Mouse (Mus musculus) left cerebral cortex, postnatal 25 days (tissue): ENCODE data around the gene Fam102a. TPM values are rescaled to one million over a fixed set of nuclear protein-coding genes. Genes with fewer than 3 reads are reported as not detected.

ENCODE experiments used
- DNase-seq, 2 experiments: peaks; one replicate each; pipeline ENCODE4 v3.0.0; 2022; ENCODE audit warnings: low spot score in 2 of 2, mixed read lengths in 1 of 2
- intact Hi-C: fragments of 180-260 bp; cut with DNase I; formaldehyde crosslinking; loops from one replicate; pipeline ENCODE4 v1.15.1; 2025
- total RNA-seq, 2 experiments: library from RNA; stranded (reverse); gene quantifications; 2 replicates each; pipeline ENCODE4 v1.2.3; 2021

Fam102a gene
- total RNA-seq, 2 experiments from 2014 or later: 52.2 to 57.8 TPM

- no peak for DNase-seq
- intact Hi-C loops: no loop called here
Measured at GRCm38 (mm10) chr2:32572196-32572595, 37.1 kb downstream of the Fam102a start.

- intact Hi-C loops: loop anchor here (2.0 kb wide), 1 partner anchor 114 kb away; no protein-coding TSS in a partner anchor
- no peak for DNase-seq
Measured at GRCm38 (mm10) chr2:32574497-32574896, 39.4 kb downstream of the Fam102a start, which contains the start of gene Pip5kl1. Pip5kl1 (plus strand) TSS chr2:32574797.

GRCm38 (mm10) chr2:32574901-32575585, 39.9 kb downstream of the Fam102a start:
- intact Hi-C loops: loop anchor here (2.0 kb wide), 1 partner anchor 114 kb away; no protein-coding TSS in a partner anchor
- peak; percentile 73 to 94 for DNase-seq

- peak; percentile 78 to 86 for DNase-seq
- intact Hi-C loops: loop anchor here (2.0 kb wide), 1 partner anchor 113 kb away; no protein-coding TSS in a partner anchor
Measured at GRCm38 (mm10) chr2:32575586-32576160, 40.5 kb downstream of the Fam102a start, which contains the start of gene 9430097D07Rik. 9430097D07Rik (minus strand) TSS chr2:32575684.

GRCm38 (mm10) chr2:32576532-32576931, 41.4 kb downstream of the Fam102a start:
- intact Hi-C loops: no loop called here
- no peak for DNase-seq

GRCm38 (mm10) chr2:32578146-32579046, 43.3 kb downstream of the Fam102a start:
- intact Hi-C loops: no loop called here

GRCm38 (mm10) chr2:32581450-32582095, 46.4 kb downstream of the Fam102a start:
- intact Hi-C loops: loop anchor here (5.0 kb wide), 1 partner anchor 36 kb away; no protein-coding TSS in a partner anchor
- peak; percentile 79 to 91 for DNase-seq

More at GRCm38 (mm10) chr2:32578146-32579046, 43.3 kb downstream of the Fam102a start:
- peak in 1 of 2 experiments; percentile 58 for DNase-seq

- intact Hi-C loops: loop anchor here (5.0 kb wide), 1 partner anchor 34 kb away; no protein-coding TSS in a partner anchor
- DNase-seq: peak; percentile 89 to 96
Measured at GRCm38 (mm10) chr2:32582830-32583799, 48.0 kb downstream of the Fam102a start.

- intact Hi-C loops: no loop called here
Measured at GRCm38 (mm10) chr2:32585149-32585714, 50.1 kb downstream of the Fam102a start.

GRCm38 (mm10) chr2:32586871-32587351, 51.8 kb downstream of the Fam102a start, which contains the start of gene St6galnac4:
St6galnac4 (plus strand) TSS chr2:32587095.
- intact Hi-C loops: loop anchor here (2.0 kb wide), 1 partner anchor 20 kb away; no protein-coding TSS in a partner anchor
- DNase-seq: peak; percentile 87 to 94

More at GRCm38 (mm10) chr2:32585149-32585714, 50.1 kb downstream of the Fam102a start:
- DNase-seq: no peak

- no peak for DNase-seq
Measured at GRCm38 (mm10) chr2:32587731-32588321, 52.7 kb downstream of the Fam102a start.

GRCm38 (mm10) chr2:32589213-32589795, 54.2 kb downstream of the Fam102a start:
- intact Hi-C loops: no loop called here
- DNase-seq: peak in 1 of 2 experiments; percentile 75

More at GRCm38 (mm10) chr2:32587731-32588321, 52.7 kb downstream of the Fam102a start:
- intact Hi-C loops: loop anchor here (2.0 kb wide), 1 partner anchor 19 kb away; no protein-coding TSS in a partner anchor

GRCm38 (mm10) chr2:32590224-32590623, 55.1 kb downstream of the Fam102a start:
- DNase-seq: no peak
- intact Hi-C loops: no loop called here

- intact Hi-C loops: no loop called here
- no peak for DNase-seq
Measured at GRCm38 (mm10) chr2:32591249-32591648, 56.1 kb downstream of the Fam102a start.

GRCm38 (mm10) chr2:32596725-32597124, 61.6 kb downstream of the Fam102a start:
- intact Hi-C loops: no loop called here

GRCm38 (mm10) chr2:32597248-32597647, 62.1 kb downstream of the Fam102a start:
- intact Hi-C loops: no loop called here
- no peak for DNase-seq

More at GRCm38 (mm10) chr2:32596725-32597124, 61.6 kb downstream of the Fam102a start:
- no peak for DNase-seq
